Mouse (Mus musculus) neural tube, embryonic 15.5 days (tissue): ENCODE measurements at regions not wholly inside any gene's neighbourhood (a gene's known extent, or its start where the extent isn't known, plus 50 kb on each side); places are given as distances from the start of the nearest gene placed in this dataset.
"Not testable (repeated sequence)": the region's sequence is repeated elsewhere in the genome, so short reads cannot be mapped to it uniquely, and the experiment has no call there.

Experiments
- ATAC-seq: fragments of 200-750 bp; cut with Nextera tagmentation; 2 replicates; pipeline ENCODE4 v1.8.0; 2017; ENCODE audit warnings: mild to moderate bottlenecking, moderate TSS enrichment, moderate library complexity; ENCODE audit not compliant: low FRiP score
- H3K27ac ChIP-seq: fragments of 300-500 bp; sonication (generic); replicated peaks from 2 replicates; pipeline ENCODE4 v1.5.1; 2015; ENCODE audit warnings: mild to moderate bottlenecking, inconsistent platforms
- H3K27me3 ChIP-seq: fragments of 300-500 bp; sonication (generic); replicated peaks from 2 replicates; pipeline ENCODE4 v1.6.1; 2015; ENCODE audit warnings: inconsistent platforms
- H3K36me3 ChIP-seq: fragments of 300-500 bp; sonication (generic); 2 replicates; pipeline ENCODE4 v1.6.1; 2015; ENCODE audit warnings: inconsistent platforms
- H3K4me1 ChIP-seq: fragments of 300-500 bp; sonication (generic); 2 replicates; pipeline ENCODE4 v1.6.1; 2015; ENCODE audit warnings: inconsistent platforms
- H3K4me2 ChIP-seq: fragments of 300-500 bp; sonication (generic); 2 replicates; pipeline ENCODE4 v1.6.1; 2015; ENCODE audit warnings: inconsistent platforms, mild to moderate bottlenecking, moderate library complexity
- H3K4me3 ChIP-seq: fragments of 300-500 bp; sonication (generic); replicated peaks from 2 replicates; pipeline ENCODE4 v1.5.1; 2015; ENCODE audit warnings: mild to moderate bottlenecking, inconsistent platforms
- H3K9ac ChIP-seq: fragments of 300-500 bp; sonication (generic); replicated peaks from 2 replicates; pipeline ENCODE4 v1.6.1; 2015; ENCODE audit warnings: mild to moderate bottlenecking, inconsistent platforms
- H3K9me3 ChIP-seq: fragments of 300-500 bp; sonication (generic); replicated peaks from 2 replicates; pipeline ENCODE4 v1.6.1; 2016; ENCODE audit warnings: inconsistent platforms
- WGBS: fragments of 180-500 bp; shearing (Covaris S2); methylation state at CpG from one replicate; pipeline ENCODE4 v1.1.7; 2015; ENCODE audit warnings: mixed read lengths; 5-methylcytosine and 5-hydroxymethylcytosine counted together

DNA sequence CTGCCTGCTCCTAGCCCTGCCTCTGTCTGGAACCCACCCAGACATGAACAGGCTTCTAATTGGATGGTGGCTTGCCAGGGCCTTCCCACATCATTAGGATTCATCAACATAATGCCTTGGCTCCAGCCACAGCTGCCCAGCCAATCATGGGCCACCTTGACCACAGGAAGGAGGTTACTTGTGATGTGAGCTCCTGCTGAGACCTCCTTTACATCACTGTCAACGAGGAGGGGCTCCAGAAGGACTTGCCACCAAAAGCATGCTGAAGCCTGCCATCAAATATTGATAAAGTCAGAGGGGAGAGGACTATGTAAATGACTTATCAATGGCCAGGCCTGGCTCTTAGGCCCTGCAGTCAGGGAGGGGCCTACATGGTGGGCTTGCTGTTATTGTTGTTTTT is 175.6 kb downstream of the Map1s start:
- not testable (repeated sequence) for H3K4me1 ChIP-seq, H3K27me3 ChIP-seq, H3K36me3 ChIP-seq, ATAC-seq, H3K27ac ChIP-seq, H3K9ac ChIP-seq, H3K4me2 ChIP-seq, H3K9me3 ChIP-seq, H3K4me3 ChIP-seq
- 0% methylated on average over 1 of the region's 1 CpGs for WGBS

DNA sequence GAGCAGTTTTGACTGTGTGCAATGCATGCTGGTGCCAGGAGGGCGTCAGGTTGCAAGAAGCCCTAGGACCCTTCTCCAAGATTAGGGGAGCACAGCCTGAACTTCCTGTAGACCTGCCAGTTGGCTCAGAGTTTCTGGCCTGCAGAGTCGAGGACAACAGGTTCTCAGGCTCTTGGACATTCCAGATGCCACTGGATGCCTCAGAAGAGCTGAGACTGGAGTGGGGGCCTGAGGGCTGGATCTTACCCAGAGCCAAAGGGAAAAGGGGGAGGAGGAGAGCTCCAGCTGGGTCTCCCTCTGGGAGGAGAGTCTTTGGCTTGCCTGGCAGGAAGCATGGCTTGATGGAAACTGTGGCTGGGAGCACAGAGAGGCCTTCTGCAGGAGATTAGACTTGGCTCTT is 145.4 kb upstream of the Myo9b start:
- not testable (repeated sequence) for H3K9ac ChIP-seq, H3K36me3 ChIP-seq, H3K4me3 ChIP-seq, H3K27ac ChIP-seq, H3K4me2 ChIP-seq, H3K27me3 ChIP-seq, H3K9me3 ChIP-seq, H3K4me1 ChIP-seq, ATAC-seq
- 50% methylated on average over 2 of the region's 2 CpGs for whole genome bisulfite sequencing

DNA sequence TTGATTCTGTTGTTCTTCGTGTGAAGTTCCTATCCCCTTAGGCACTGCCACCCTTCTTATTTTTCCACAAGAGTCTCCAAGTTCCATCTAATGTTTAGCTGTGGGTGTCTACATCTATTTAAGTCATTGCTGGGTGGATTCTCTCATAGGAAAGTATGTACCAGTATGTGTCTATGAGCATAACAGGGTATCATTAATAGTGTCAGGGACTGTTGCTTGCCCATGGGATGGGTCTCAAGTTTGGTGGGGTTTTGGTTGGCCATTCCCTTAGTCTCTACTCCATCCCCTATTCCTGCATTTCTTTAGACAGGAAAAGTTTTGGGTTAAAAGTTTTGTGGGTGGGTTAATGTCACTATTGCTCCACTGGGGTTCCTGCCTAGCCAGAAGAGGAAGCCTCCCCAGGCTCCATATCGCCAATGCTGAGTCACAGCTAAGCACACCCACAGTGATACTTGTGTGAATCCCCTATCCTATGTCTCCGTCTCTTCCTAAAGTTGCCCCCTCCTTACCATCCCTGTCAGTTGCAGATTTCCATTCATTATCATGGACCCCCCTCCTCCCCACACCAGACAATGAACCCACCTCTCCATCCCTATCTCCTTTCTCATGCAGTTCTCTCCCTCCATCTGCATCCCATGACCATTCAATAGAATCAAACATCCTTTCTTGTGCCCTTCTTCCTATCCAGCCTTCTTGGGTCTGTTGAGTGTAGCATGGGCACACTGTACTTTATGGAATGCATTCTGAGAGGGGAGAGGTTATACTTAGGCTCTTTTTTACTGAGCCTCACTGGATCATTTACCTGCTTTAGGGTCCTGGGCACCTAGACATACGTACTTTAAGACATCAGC is 141.9 kb upstream of the Myo9b start:
- no peaks in the 10 kb centered on the region for H3K4me1 ChIP-seq
- ATAC-seq: peak; percentile 38; the same call in 1 of the 2 replicates
- H3K9me3 ChIP-seq: no peaks in the 10 kb centered on the region
- H3K4me2 ChIP-seq: no peak overlapping the region
- H3K9ac ChIP-seq: no peak overlapping the region
- no peak overlapping the region for H3K4me3 ChIP-seq
- no peak overlapping the region for H3K27ac ChIP-seq
- H3K27me3 ChIP-seq: no peaks in the 10 kb centered on the region
- WGBS: 63% methylated on average over 4 of the region's 4 CpGs
- H3K36me3 ChIP-seq: no peaks in the 10 kb centered on the region

DNA sequence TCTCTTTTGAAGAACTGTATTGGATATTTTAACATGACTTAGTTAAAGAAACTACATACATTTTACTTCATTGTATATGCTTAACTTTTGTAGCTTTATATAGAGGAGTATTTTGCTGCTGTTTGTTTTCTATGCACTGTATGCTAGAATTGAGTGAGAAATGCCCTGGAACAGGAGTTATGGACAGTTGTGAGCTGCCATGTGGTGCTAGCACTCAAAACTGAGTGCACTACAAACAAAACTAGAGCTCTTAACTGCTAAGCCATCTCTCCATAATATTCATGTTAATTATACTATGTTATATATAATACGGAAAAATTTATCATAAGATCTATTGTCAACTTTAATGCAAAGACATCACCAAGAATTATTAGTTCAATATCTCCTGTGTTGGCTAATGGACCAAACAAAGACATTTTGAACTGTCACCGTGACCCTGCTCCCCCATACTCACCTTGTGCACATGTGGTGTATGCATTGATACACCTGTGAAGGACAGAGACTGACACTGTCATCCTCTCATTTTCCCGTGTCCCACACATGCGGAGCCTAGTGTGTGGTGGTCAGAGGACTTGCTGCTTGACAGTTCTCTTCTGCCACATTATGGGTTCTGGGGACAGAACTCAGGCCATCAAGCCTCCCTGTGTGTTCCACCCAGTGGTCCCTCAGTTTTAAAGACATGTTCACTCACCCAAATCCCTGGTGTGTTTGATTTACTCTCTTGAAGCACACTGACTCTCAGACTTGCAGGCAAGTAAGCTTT is 141.0 kb upstream of the Myo9b start:
- H3K27ac ChIP-seq: no peak overlapping the region
- peak; percentile 55; the same call in 1 of the 2 replicates for ATAC-seq
- no peaks in the 10 kb centered on the region for H3K36me3 ChIP-seq
- H3K4me1 ChIP-seq: no peaks in the 10 kb centered on the region
- H3K4me3 ChIP-seq: no peak overlapping the region
- WGBS: 95% methylated on average over 4 of the region's 4 CpGs
- no peaks in the 10 kb centered on the region for H3K9me3 ChIP-seq
- no peaks in the 10 kb centered on the region for H3K27me3 ChIP-seq
- no peak overlapping the region for H3K4me2 ChIP-seq
- H3K9ac ChIP-seq: no peak overlapping the region

DNA sequence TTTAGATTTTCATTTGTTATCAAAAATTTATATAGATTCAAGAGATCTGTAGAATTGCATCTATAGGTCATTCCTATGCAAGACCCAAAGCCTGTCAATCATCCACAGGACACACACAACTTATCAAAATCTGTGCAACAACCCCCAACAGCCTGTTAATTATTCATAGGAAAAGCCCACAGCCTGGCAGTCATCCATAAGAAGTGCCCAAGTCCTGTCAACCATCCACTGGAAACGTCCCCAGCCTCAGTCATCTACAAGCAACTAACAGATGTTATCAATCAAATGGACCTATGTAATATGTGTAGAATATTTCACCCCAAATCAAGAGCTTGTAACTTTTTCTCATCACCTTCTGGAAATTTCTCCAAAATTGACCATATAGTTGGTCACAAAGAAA is 139.6 kb upstream of the Myo9b start:
- not testable (repeated sequence) for H3K4me3 ChIP-seq, H3K9ac ChIP-seq, H3K4me1 ChIP-seq, H3K9me3 ChIP-seq, H3K4me2 ChIP-seq, H3K27ac ChIP-seq, H3K27me3 ChIP-seq, ATAC-seq, H3K36me3 ChIP-seq
- WGBS: 67% methylated on average over 1 of the region's 1 CpGs

DNA sequence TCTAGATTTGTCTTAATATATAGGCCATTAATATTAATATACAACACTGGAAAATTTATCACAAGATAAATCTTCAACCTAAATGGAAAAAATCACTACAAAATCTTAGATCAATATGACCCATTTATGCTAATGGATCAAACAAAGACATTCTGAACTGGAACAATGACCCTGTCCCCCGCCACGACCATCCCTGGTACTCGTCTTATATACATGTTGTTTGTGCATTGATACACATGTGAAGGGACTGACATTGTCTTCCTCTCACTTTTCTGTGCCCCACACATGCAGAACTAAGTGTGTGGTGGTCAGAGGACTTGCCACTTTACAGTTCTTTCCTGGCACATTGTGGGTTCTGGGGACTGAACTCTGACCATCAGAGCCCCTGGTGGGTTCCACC is 135.4 kb upstream of the Myo9b start:
- 93% methylated on average over 3 of the region's 3 CpGs for WGBS
- not testable (repeated sequence) for H3K4me2 ChIP-seq, H3K27ac ChIP-seq, H3K4me3 ChIP-seq, ATAC-seq, H3K4me1 ChIP-seq, H3K27me3 ChIP-seq, H3K36me3 ChIP-seq, H3K9ac ChIP-seq, H3K9me3 ChIP-seq

DNA sequence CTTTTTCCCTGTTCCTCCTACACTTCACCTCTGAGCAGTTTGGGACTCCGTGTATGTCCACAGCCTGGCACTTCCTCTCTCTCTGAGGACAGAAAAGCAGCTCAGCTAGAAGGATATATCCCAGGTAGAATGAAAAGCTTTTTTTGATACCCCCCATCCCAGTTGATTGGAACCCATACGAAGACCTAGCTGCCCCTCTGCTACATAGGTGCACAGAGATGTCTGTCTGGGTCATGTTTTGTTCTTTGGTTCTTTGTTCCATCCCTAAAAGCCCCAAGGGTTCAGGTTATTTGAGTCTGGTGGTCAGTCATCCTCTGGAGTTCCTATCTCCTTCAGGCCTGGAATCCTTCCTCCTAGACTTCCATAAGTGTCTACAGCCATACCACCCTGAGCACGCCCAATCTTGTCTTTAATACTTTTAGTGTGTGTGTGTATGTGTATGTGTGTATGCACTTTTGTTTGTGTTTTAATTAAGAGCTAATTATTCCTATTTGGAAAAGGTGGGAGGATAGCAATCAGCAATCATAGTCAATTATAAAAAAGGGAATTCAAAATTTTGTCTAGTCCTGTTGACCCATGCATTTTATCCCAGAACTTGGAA is 130.0 kb upstream of the Myo9b start:
- H3K36me3 ChIP-seq, H3K27me3 ChIP-seq, H3K27ac ChIP-seq, H3K9ac ChIP-seq, H3K4me1 ChIP-seq, H3K4me2 ChIP-seq, H3K9me3 ChIP-seq, ATAC-seq, H3K4me3 ChIP-seq: not testable (repeated sequence)
- 72% methylated on average over 3 of the region's 3 CpGs for WGBS

DNA sequence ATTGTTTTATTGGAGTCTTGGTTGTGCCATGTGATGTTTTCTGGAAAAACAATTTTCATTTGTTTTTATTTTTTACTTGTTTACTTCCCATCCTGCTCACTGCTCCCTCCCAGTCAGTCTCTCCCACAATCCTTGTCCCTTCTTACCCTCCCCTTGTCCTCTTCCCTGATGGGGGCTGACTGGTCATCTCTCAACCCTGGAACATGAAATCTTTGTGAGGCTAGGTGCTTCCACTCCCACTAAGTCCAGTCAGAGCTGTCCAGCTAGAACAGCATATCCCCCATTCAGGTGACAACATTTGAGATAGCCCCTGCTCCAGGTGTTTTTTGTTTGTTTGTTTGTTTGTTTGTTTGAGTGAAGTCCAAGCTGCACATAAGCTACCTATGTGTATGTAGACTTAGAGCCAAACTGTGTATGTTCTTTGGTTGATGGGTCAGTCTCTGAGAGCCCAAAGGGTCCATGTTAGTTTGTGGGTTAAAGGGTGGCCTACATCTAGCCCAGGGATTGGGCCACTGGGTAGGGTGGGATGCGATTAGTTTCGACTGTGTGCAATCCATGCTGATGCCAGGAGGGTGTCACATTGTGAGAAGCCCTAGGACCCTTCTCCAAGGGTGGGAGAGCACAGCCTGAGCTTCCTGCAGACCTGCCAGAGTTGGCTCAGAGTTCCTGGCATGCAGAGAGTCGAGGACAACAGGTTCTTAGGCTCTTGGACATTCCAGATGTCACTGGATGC is 100.9 kb upstream of the Myo9b start:
- not testable (repeated sequence) for ATAC-seq, H3K27ac ChIP-seq, H3K27me3 ChIP-seq, H3K4me3 ChIP-seq, H3K4me2 ChIP-seq, H3K9ac ChIP-seq, H3K4me1 ChIP-seq, H3K9me3 ChIP-seq, H3K36me3 ChIP-seq
- WGBS: 78% methylated on average over 3 of the region's 3 CpGs

DNA sequence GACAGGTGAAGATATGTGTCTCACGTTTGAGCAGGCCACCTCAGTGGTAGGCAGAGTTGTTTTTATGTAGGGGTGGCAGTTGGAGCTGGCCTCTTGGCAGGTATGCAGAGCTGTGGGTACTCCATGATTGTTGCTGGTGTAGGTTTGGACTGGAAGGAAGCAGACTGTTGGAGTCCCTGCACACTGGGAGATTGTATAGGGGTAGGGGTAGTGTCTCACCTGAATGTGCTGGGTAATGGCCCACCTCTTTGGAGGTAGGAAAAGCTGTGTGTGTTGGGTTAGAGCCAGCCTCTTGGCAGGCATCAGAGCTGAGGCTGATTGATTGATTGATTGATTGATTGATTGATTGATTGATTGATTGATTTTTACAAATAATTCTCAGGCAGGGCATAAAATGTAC is 79.6 kb upstream of the Myo9b start:
- ATAC-seq, H3K4me1 ChIP-seq, H3K4me3 ChIP-seq, H3K36me3 ChIP-seq, H3K9ac ChIP-seq, H3K9me3 ChIP-seq, H3K27ac ChIP-seq, H3K4me2 ChIP-seq, H3K27me3 ChIP-seq: not testable (repeated sequence)
- WGBS: 63% methylated on average over 1 of the region's 1 CpGs

DNA sequence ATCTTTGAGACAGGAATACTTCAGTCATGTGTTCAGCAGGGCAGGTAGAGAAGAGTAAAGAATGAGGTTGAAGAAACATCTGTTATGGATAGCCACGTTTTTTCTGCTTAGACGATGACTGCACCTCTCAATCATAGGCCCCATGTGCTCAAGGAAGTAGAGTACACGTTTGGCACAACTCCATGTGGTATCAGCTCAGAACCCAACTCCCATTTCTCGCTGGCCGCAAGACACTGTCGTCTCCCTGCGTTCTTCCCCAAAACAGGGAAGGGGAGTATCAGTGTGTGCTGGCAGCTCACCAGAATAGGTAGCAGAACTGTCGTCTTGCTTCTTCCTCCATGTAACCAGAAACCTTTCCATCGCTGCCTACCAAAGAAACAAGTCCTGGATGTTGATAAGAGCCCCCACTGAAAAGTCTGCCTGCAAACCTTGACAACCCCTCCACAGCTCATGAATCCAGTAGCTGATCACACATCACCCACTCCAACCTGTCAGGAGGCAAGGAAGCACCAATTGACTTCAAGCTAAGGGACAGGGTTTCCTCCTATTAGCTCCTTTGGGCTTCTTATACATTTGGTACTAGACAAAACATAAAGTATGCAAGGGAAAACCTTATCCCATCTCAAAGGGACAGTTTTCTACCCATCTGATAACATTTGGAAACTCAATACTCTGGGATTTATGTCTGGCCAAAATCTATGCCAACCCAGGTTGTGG is 77.3 kb upstream of the Myo9b start:
- 74% methylated on average over 9 of the region's 9 CpGs for WGBS
- H3K4me3 ChIP-seq, H3K9me3 ChIP-seq, H3K36me3 ChIP-seq, H3K4me1 ChIP-seq, H3K9ac ChIP-seq, H3K27ac ChIP-seq, ATAC-seq, H3K27me3 ChIP-seq, H3K4me2 ChIP-seq: not testable (repeated sequence)
